Mouse (Mus musculus): ENCODE results near the gene Btg2.

- TF ChIP-seq GATA1 (IDR thresholded peaks at IDR 0.05; ENCODE audit: borderline replicate concordance, low read length), result no peak
- TF ChIP-seq FLI1 (IDR thresholded peaks at IDR 0.05; ENCODE audit: low read length), result no peak
These were observed 16.8 kb upstream of the Btg2 start for GRCm38 (mm10) chr1:134095721-134096120.
